Mouse (Mus musculus) spleen, adult 2 months (tissue): ENCODE data around the gene Chek2. TPM values are rescaled to one million over a fixed set of nuclear protein-coding genes. Genes with fewer than 3 reads are reported as not detected.

ENCODE experiments used
- DNase-seq, 2 experiments: peaks; one replicate each; pipeline versions ENCODE4 v3.0.0 to v3.0.0-alpha.2; 2012 to 2021; ENCODE audit warnings: low spot score in 2 of 2, low read depth in 1 of 2
- H3K27ac ChIP-seq: fragments of 200-500 bp; 2 replicates; pipeline ENCODE4 v1.5.1; 2012; ENCODE audit warnings: low read length, inconsistent platforms; ENCODE audit not compliant: insufficient read depth
- H3K27me3 ChIP-seq: fragments of 200-500 bp; 2 replicates; pipeline ENCODE4 v1.6.1; 2012; ENCODE audit warnings: mild to moderate bottlenecking, moderate library complexity, low read length, inconsistent platforms; ENCODE audit not compliant: control insufficient read depth, insufficient read depth
- H3K36me3 ChIP-seq: fragments of 200-500 bp; 2 replicates; pipeline ENCODE4 v1.6.1; 2012; ENCODE audit warnings: mild to moderate bottlenecking, low read length, inconsistent platforms; ENCODE audit not compliant: control insufficient read depth, insufficient read depth
- H3K4me1 ChIP-seq: fragments of 200-500 bp; 2 replicates; pipeline ENCODE4 v1.6.1; 2011; ENCODE audit warnings: inconsistent platforms; ENCODE audit not compliant: control insufficient read depth, insufficient read depth, insufficient read length
- H3K4me3 ChIP-seq: fragments of 200-500 bp; 2 replicates; pipeline ENCODE4 v1.5.1; 2011; ENCODE audit warnings: mild to moderate bottlenecking, inconsistent platforms; ENCODE audit not compliant: insufficient read depth, insufficient read length; ENCODE audit errors: extremely low read depth
- CTCF ChIP-seq: fragments of 200-500 bp; IDR thresholded peaks from 2 replicates; pipeline ENCODE4 v1.5.1; 2011; ENCODE audit warnings: mild to moderate bottlenecking, inconsistent platforms; ENCODE audit not compliant: insufficient read depth, insufficient read length, insufficient replicate concordance; ENCODE audit errors: extremely low read depth
- POLR2A ChIP-seq: fragments of 200-500 bp; IDR thresholded peaks from 2 replicates; pipeline ENCODE4 v1.6.1; 2011; ENCODE audit warnings: low read depth, low read length, inconsistent platforms
- WGBS: fragments of 180-500 bp; shearing (Covaris S2); methylation state at CpG from one replicate; pipeline ENCODE4 v1.1.7; 2018; 5-methylcytosine and 5-hydroxymethylcytosine counted together
- polyA plus RNA-seq: library from polyadenylated mRNA; depleted of rRNA; stranded (reverse); fragments of >200 nt; gene quantifications from 2 replicates; pipeline ENCODE4 v1.2.3, GENCODE M21; 2012

The Chek2 gene
- polyA plus RNA-seq, 1 experiment = 6.7 TPM

GRCm38 (mm10) chr5:110804012-110804743 is 35.6 kb upstream of the Chek2 start:
- Histone ChIP-seq H3K4me1 (peaks cover 14% of the 10 kb centered on the region), H3K27ac (no peak overlapping the region)

GRCm38 (mm10) chr5:110806154-110806553 is 33.6 kb upstream of the Chek2 start:
- Histone ChIP-seq H3K36me3 (no peaks in the 10 kb centered on the region), H3K27ac (no peak overlapping the region), H3K4me1 (peaks cover 14% of the 10 kb centered on the region), H3K27me3 (no peaks in the 10 kb centered on the region), H3K4me3 (no peak overlapping the region)
- 89% methylated on average over 4 of the region's 4 CpGs for WGBS
- DNase-seq = no peak
- TF ChIP-seq CTCF = no peak
- TF ChIP-seq POLR2A = no peak

More at GRCm38 (mm10) chr5:110804012-110804743, 35.6 kb upstream of the Chek2 start:
- no peak for TF ChIP-seq CTCF
- no peak for TF ChIP-seq POLR2A
- 78% methylated on average over 7 of the region's 7 CpGs for WGBS
- Histone ChIP-seq H3K36me3 (0 out of 2 replicates have a peak, but pooled peaks cover 1% of the 10 kb centered on the region), H3K27me3 (no peaks in the 10 kb centered on the region), H3K4me3 (no peak overlapping the region)
- no peak for DNase-seq

DNA sequence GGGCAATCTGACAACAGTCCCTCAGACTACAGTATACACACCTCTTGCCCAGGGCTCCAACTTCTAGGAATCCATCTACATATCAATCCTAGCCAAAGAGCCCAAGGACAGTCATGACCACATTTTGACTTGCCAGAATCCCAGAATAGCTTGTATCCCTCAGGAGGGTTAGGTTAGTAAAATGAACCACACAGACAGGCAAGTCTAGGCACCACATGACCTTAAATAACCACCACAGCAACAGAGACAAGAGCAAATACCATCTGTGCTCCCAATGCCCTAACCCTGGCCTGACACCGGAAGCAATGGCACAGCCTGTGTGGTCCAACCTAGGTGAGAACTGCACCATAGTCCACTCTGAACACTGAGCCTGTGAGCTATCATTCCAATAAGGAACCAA is 33.1 kb upstream of the Chek2 start:
- H3K27ac ChIP-seq = no peak overlapping the region

GRCm38 (mm10) chr5:110807453-110807852 is 32.3 kb upstream of the Chek2 start:
- no peak for DNase-seq
- 87% methylated on average over 4 of the region's 4 CpGs for WGBS
- H3K36me3 ChIP-seq = no peaks in the 10 kb centered on the region

More for the DNA sequence above, 33.1 kb upstream of the Chek2 start:
- no peak overlapping the region for H3K4me3 ChIP-seq
- TF ChIP-seq POLR2A (no peak), CTCF (no peak)
- 97% methylated on average over 1 of the region's 1 CpGs for WGBS
- peaks cover 14% of the 10 kb centered on the region for H3K4me1 ChIP-seq
- no peaks in the 10 kb centered on the region for H3K36me3 ChIP-seq
- H3K27me3 ChIP-seq = no peaks in the 10 kb centered on the region
- no peak for DNase-seq

GRCm38 (mm10) chr5:110808061-110808631 is 31.6 kb upstream of the Chek2 start:
- 7% methylated on average over 14 of the region's 14 CpGs for WGBS
- DNase-seq = peak in 1 of 2 experiments; percentile 59
- TF ChIP-seq CTCF = no peak
- no peak for TF ChIP-seq POLR2A

More at GRCm38 (mm10) chr5:110807453-110807852, 32.3 kb upstream of the Chek2 start:
- no peak overlapping the region for H3K4me3 ChIP-seq
- H3K4me1 ChIP-seq = peaks cover 14% of the 10 kb centered on the region
- peak overlapping the region; percentile 62; the same call in 1 of the 2 replicates for H3K27ac ChIP-seq
- no peak for TF ChIP-seq POLR2A
- TF ChIP-seq CTCF = no peak
- H3K27me3 ChIP-seq = no peaks in the 10 kb centered on the region

DNA sequence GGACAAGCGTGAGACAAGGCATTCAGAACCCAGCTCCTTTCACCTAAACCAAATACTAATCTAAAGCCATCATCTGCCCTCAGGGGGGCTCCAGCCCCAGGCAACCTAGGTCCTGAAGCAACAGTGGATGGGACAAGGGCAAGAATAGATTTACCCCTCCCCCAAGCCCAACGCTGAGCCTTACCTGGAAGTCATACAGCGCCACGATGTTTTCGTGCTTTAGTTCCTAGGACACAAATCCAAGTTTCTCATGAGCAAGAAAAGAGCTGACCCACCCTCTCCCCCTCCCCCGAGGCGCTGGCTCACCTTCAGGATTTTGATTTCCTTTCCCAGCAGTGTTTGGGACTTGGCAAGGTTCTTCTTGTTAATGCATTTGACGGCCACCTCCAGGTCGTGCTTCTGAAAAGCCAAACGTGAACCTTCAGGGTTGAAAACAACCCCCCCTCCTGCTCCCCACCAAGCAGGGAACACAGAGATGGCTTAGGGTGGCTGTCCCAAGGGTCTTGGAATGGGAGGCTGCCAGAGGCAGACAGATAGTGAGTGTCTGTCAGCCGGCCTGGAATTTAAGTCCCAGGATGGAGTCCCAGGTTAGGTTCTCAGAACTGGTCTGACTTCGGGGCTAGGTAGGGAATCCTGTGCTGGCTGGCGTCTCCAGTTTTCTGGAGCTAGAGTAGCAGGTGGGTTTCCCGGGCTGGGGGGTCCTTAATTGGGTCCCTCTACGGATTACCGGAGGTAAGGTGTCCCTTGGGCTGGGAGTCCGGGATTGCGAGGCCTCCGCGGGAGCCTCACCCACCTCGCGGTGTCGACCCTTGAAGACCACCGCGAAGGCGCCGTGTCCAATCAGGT is 30.7 kb upstream of the Chek2 start:
- Histone ChIP-seq H3K36me3 (no peaks in the 10 kb centered on the region), H3K27ac (peak overlapping the region; percentile 65; the same call in 1 of the 2 replicates), H3K4me3 (peak overlapping the region; percentile 93), H3K27me3 (no peaks in the 10 kb centered on the region), H3K4me1 (peaks cover 14% of the 10 kb centered on the region)
- TF ChIP-seq POLR2A = no peak
- TF ChIP-seq CTCF = no peak
- no peak for DNase-seq
- WGBS = 4% methylated on average over 27 of the region's 27 CpGs

More at GRCm38 (mm10) chr5:110808061-110808631, 31.6 kb upstream of the Chek2 start:
- no peaks in the 10 kb centered on the region for H3K27me3 ChIP-seq
- H3K4me3 ChIP-seq = peak overlapping the region; percentile 93
- no peaks in the 10 kb centered on the region for H3K36me3 ChIP-seq
- H3K4me1 ChIP-seq = peaks cover 14% of the 10 kb centered on the region
- H3K27ac ChIP-seq = peak overlapping the region; percentile 62
